Mouse (Mus musculus): ENCODE results near the gene Btg4.
A peak's percentile ranks its signal among the peaks of the same experiment; 100 is the strongest.

- TF ChIP-seq POLR2A (IDR thresholded peaks at IDR 0.05; ENCODE audit: borderline replicate concordance, extremely low read depth, insufficient read depth, insufficient read length, poor library complexity, severe bottlenecking): no peak
- peak; percentile 79; the same call in 1 of the 2 replicates for TF ChIP-seq CTCF (IDR thresholded peaks at IDR 0.05; ENCODE audit: borderline replicate concordance, extremely low read depth, insufficient read depth, insufficient read length)
These were observed 91.5 kb downstream of the Btg4 start for GRCm38 (mm10) chr9:51152079-51152752.
